Mouse (Mus musculus): Measurements from ENCODE around the gene Txndc8. TPM values are rescaled to one million over a fixed set of nuclear protein-coding genes. Genes with fewer than 3 reads are reported as not detected.

Gene Txndc8
- total RNA-seq (2021): not detected
- long read RNA-seq, experiment 1: 0 reads
- long read RNA-seq, experiment 2: 0 reads

- DNase-seq (ENCODE audit: low spot score in 2 of 2): no peak
- Histone ChIP-seq H3K4me3 (no peak within 1 kb of the TSS), H3K27ac (no peak within 1 kb of the TSS)
- no peak for TF ChIP-seq CTCF (conservative IDR thresholded peaks at IDR 0.05)
Measured at GRCm38 (mm10) chr4:58009024-58009423, at the start of gene Txndc8. TSS of gene Txndc8 (minus strand) at chr4:58009124.

- DNase-seq (ENCODE audit: low spot score in 2 of 2): no peak
- Histone ChIP-seq H3K27ac (no peak overlapping the region), H3K4me3 (no peak overlapping the region)
- no peak for TF ChIP-seq CTCF (conservative IDR thresholded peaks at IDR 0.05)
Measured at GRCm38 (mm10) chr4:58055653-58056052, 46.7 kb upstream of the Txndc8 start.

DNA sequence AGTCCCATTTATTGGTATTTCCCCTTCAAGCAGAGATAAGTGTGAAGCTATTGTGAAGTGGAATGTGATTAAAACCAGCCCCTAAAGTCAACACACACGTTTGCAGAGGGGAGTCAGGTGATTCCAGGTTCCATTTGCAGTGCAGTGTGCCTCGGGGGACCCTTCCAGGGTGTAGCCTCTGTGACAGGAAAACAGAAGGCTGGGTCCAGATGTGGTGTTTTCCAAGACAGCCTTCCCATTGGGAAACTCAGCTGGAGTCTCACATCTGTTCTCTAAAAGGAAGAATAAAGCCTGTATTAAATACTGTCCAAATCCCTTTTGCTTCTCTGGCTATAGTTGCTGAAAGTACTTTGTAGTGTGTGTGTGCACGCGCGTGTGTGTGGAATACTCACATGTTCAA, 45.5 kb upstream of the Txndc8 start:
- Histone ChIP-seq H3K27ac (no peak overlapping the region), H3K4me3 (no peak overlapping the region)
- no peak for TF ChIP-seq CTCF (conservative IDR thresholded peaks at IDR 0.05)
- no peak for DNase-seq (ENCODE audit: low spot score in 2 of 2)

DNA sequence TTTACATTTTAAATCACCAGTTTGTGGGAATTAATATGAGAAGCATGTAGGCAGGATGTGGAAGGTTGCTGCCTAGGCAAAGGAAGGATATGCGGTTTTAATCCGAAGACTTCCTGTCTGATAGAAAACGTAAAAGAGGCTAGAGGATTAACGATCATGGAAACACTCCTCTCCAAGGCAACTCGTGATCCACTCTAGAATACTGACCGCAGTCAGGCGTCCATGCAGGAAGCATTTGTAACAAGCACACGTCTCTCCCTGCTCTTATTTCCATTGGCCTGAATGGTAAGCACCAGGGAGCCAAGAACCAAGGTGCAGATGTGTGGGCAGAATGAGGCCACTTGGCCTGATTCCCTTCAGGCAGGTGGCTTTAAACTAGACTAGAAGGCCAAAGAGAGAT, 41.8 kb upstream of the Txndc8 start:
- no peak for TF ChIP-seq CTCF (conservative IDR thresholded peaks at IDR 0.05)
- Histone ChIP-seq H3K27ac (no peak overlapping the region), H3K4me3 (no peak overlapping the region)
- DNase-seq (ENCODE audit: low spot score in 2 of 2): no peak

DNA sequence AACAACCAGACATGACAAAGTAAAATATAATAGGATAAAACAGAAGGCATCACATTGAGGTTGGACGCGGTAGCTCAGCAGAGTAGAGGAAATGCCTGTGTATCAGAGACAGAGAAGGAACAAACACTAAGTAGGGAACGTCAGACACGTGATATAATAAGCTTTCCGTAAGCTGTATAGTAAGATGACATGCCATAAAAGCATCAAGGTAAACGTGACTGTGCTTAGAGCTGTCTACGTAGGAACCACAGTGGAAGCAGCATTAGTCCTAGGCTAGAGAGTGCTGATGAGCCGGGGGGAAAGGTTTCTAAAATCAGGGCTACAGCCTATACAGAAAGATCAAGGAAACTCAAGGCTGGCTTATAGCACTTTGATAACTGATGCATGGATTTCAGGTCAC, 41.4 kb upstream of the Txndc8 start:
- DNase-seq (ENCODE audit: low spot score in 2 of 2): no peak
- no peak overlapping the region for H3K27ac ChIP-seq
- no peak for TF ChIP-seq CTCF (conservative IDR thresholded peaks at IDR 0.05)

DNA sequence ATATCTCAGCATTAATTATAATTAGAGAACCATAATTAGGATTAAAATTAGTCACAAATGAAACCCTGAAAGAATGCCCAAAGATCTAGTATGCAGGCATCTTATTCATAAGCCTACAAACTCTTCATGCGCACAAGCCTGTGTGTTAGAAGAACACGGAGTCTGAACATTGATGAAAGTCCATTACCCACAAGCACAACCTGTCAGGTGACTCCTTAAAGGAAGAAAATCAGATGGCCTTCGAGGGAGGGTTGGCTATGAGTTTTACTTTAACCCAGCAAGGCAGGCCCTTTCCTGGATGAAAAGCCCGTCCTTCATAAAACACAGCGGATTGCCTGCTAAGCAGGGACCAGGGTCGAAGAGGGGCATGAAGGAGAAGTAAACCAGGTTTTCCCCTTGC, 35.9 kb upstream of the Txndc8 start:
- no peak overlapping the region for H3K4me3 ChIP-seq
- no peak for DNase-seq (ENCODE audit: low spot score in 2 of 2)
- H3K27ac ChIP-seq: no peak overlapping the region
- TF ChIP-seq CTCF (conservative IDR thresholded peaks at IDR 0.05): no peak

More for the DNA sequence above, 41.4 kb upstream of the Txndc8 start:
- H3K4me3 ChIP-seq: no peak overlapping the region

GRCm38 (mm10) chr4:58044356-58044755, 35.4 kb upstream of the Txndc8 start:
- Histone ChIP-seq H3K27ac (no peak overlapping the region), H3K4me3 (no peak overlapping the region)
- TF ChIP-seq CTCF (conservative IDR thresholded peaks at IDR 0.05): no peak
- DNase-seq (ENCODE audit: low spot score in 2 of 2): no peak

GRCm38 (mm10) chr4:58040093-58040492, 31.2 kb upstream of the Txndc8 start:
- no peak for DNase-seq (ENCODE audit: low spot score in 2 of 2)
- TF ChIP-seq CTCF (conservative IDR thresholded peaks at IDR 0.05): no peak
- H3K4me3 ChIP-seq: no peak overlapping the region
- H3K27ac ChIP-seq: no peak overlapping the region

- DNase-seq (ENCODE audit: low spot score in 2 of 2): no peak
- TF ChIP-seq CTCF (conservative IDR thresholded peaks at IDR 0.05): no peak
- H3K4me3 ChIP-seq: no peak overlapping the region
- H3K27ac ChIP-seq: no peak overlapping the region
Measured at GRCm38 (mm10) chr4:58037096-58037705, 28.3 kb upstream of the Txndc8 start.

GRCm38 (mm10) chr4:58034663-58035062, 25.7 kb upstream of the Txndc8 start:
- Histone ChIP-seq H3K27ac (no peak overlapping the region), H3K4me3 (peak overlapping the region; percentile 29; the same call in 1 of the 2 replicates)
- no peak for DNase-seq (ENCODE audit: low spot score in 2 of 2)
- TF ChIP-seq CTCF (conservative IDR thresholded peaks at IDR 0.05): no peak

DNA sequence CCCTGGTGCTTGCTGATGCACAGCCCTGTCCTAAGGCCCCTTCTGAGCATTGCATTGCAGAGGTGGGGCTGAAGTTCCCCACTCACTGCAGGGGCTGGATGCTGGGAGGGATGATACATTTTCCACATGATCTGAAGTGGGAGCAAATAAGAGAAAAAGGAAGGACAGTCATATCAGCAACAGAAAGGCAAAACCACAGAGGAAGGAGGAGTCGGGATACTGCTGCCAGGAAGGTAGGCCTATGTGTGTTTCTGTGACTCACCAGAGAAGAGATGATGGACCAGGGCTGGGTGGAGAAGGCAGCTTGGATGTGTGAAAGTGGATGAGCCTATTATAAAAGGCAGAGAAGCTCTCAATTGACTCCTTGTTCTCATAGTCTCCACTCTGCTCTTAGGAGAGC, 23.8 kb upstream of the Txndc8 start:
- DNase-seq (ENCODE audit: low spot score in 2 of 2): no peak
- no peak for TF ChIP-seq CTCF (conservative IDR thresholded peaks at IDR 0.05)
- H3K27ac ChIP-seq: no peak overlapping the region
- no peak overlapping the region for H3K4me3 ChIP-seq

GRCm38 (mm10) chr4:58003501-58003900, 5.4 kb downstream of the Txndc8 start:
- Histone ChIP-seq H3K27ac (no peak overlapping the region), H3K4me3 (no peak overlapping the region)
- DNase-seq (ENCODE audit: low spot score in 2 of 2): no peak
- no peak for TF ChIP-seq CTCF (conservative IDR thresholded peaks at IDR 0.05)

DNA sequence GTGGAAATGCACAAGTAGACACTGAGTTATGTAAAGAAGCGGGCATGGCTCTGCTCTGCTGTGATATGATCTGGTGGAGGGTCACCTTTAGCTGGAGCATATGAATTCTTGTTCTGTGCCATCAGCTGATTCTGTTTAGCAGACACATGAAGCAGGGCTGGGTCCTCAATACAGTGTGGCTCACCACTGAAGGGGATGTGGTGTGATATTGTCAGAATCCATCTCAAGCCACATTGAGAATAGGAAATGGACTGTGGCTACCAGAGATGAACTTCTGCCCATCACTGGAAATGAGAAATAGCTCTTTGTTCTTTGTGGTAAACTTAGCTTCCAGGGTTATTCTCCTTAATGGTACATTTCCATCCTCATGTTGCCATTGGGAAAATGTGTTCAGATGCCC, 17.5 kb downstream of the Txndc8 start:
- no peak overlapping the region for H3K27ac ChIP-seq

DNA sequence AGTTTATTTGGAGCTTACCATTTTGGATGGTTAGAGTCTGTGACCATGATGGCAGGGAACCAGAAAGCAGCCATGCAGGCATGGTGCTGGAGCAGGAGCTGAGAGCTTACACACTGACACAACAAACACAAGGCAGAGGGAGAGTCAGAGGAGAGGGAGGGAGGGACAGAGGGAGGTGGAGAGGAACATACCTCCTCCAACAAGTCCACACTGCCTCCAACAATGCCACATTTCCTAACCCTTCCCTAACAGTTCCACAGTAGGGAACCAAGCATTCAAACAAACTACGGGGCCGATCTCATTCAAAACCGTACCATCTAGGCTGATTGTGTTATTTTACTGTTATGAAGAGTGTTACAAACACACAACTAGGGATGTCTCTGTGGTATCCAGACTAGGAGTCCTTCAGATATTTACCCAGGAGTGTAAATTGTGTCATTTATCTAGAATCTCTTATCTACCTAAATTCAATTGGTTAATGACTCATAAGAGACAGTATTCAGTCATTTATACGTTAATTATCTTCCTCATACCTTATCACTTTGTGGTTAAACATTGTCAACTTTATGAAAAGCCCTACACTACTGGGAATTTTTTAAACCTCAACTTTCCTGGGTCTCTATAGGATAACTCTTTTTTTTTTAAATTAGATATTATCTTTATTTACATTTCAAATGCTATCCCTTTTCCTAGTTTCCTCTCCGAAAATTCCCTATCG, 34.4 kb downstream of the Txndc8 start:
- H3K4me3 ChIP-seq: no peak overlapping the region
- DNase-seq (ENCODE audit: low spot score in 2 of 2): no peak
- H3K27ac ChIP-seq: no peak overlapping the region
- TF ChIP-seq CTCF (conservative IDR thresholded peaks at IDR 0.05): no peak

More for the DNA sequence above, 17.5 kb downstream of the Txndc8 start:
- TF ChIP-seq CTCF (conservative IDR thresholded peaks at IDR 0.05): no peak
- H3K4me3 ChIP-seq: no peak overlapping the region
- no peak for DNase-seq (ENCODE audit: low spot score in 2 of 2)

Measured in layer of hippocampus, adult 2 months (tissue).